Mouse (Mus musculus): ENCODE data around the gene Coro2b. TPM values are rescaled to one million over a fixed set of nuclear protein-coding genes. Genes with fewer than 3 reads are reported as not detected.
"Not testable (repeated sequence)": the region's sequence is repeated elsewhere in the genome, so short reads cannot be mapped to it uniquely, and the experiment has no call there.

Gene Coro2b
- polyA plus RNA-seq, 1 experiment from 2014 or later, result 11.1 TPM

- Histone ChIP-seq H3K4me2 (ENCODE audit: low read depth, low read length) (no peak overlapping the region), H3K27me3 (replicated peaks; ENCODE audit: control insufficient read depth, insufficient read depth, low read length) (no peaks in the 10 kb centered on the region), H3K9me3 (ENCODE audit: control insufficient read depth, low read length) (no peaks in the 10 kb centered on the region), H3K4me1 (ENCODE audit: control insufficient read depth, insufficient read depth, low read length) (peaks cover 10% of the 10 kb centered on the region), H3K27ac (replicated peaks; ENCODE audit: low read depth, low read length) (no peak overlapping the region), H3K4me3 (ENCODE audit: low read depth, low read length) (no peak overlapping the region), H3K9ac (ENCODE audit: low read depth, low read length) (no peak overlapping the region), H3K36me3 (ENCODE audit: control insufficient read depth, insufficient read depth, low read length) (no peaks in the 10 kb centered on the region)
- no peak for DNase-seq (ENCODE audit: low spot score)
- 87% methylated on average over 3 of the region's 3 CpGs for WGBS
- no peak for ATAC-seq (ENCODE audit: low read depth)
Measured at GRCm38 (mm10) chr9:62458457-62458856, 78.4 kb downstream of the Coro2b start.

- Histone ChIP-seq H3K27me3 (replicated peaks; ENCODE audit: control insufficient read depth, insufficient read depth, low read length) (no peaks in the 10 kb centered on the region), H3K9ac (ENCODE audit: low read depth, low read length) (no peak overlapping the region; the same call in 1 of the 2 replicates), H3K36me3 (ENCODE audit: control insufficient read depth, insufficient read depth, low read length) (no peaks in the 10 kb centered on the region), H3K4me1 (ENCODE audit: control insufficient read depth, insufficient read depth, low read length) (peaks cover 10% of the 10 kb centered on the region), H3K4me2 (ENCODE audit: low read depth, low read length) (peak overlapping the region; percentile 31; the same call in 1 of the 2 replicates), H3K9me3 (ENCODE audit: control insufficient read depth, low read length) (no peaks in the 10 kb centered on the region), H3K4me3 (ENCODE audit: low read depth, low read length) (no peak overlapping the region), H3K27ac (replicated peaks; ENCODE audit: low read depth, low read length) (peak overlapping the region; percentile 19; the same call in 1 of the 2 replicates)
- peak; percentile 95 for DNase-seq (ENCODE audit: low spot score)
- 19% methylated on average over 5 of the region's 5 CpGs for WGBS
- peak; percentile 88 for ATAC-seq (ENCODE audit: low read depth)
Measured at GRCm38 (mm10) chr9:62456015-62456414, 80.8 kb downstream of the Coro2b start.

GRCm38 (mm10) chr9:62455210-62455969, 81.5 kb downstream of the Coro2b start:
- no peak overlapping the region for H3K4me3 ChIP-seq (ENCODE audit: low read depth, low read length)
- WGBS, result 68% methylated on average over 8 of the region's 8 CpGs
- peak; percentile 62 for DNase-seq (ENCODE audit: low spot score)
- ATAC-seq (ENCODE audit: low read depth), result no peak
- no peak overlapping the region for H3K9ac ChIP-seq (ENCODE audit: low read depth, low read length)
- no peaks in the 10 kb centered on the region for H3K9me3 ChIP-seq (ENCODE audit: control insufficient read depth, low read length)
- H3K4me1 ChIP-seq (ENCODE audit: control insufficient read depth, insufficient read depth, low read length), result peaks cover 10% of the 10 kb centered on the region
- H3K36me3 ChIP-seq (ENCODE audit: control insufficient read depth, insufficient read depth, low read length), result no peaks in the 10 kb centered on the region
- H3K4me2 ChIP-seq (ENCODE audit: low read depth, low read length), result peak overlapping the region; percentile 31; the same call in 1 of the 2 replicates
- no peaks in the 10 kb centered on the region for H3K27me3 ChIP-seq (replicated peaks; ENCODE audit: control insufficient read depth, insufficient read depth, low read length)
- H3K27ac ChIP-seq (replicated peaks; ENCODE audit: low read depth, low read length), result peak overlapping the region; percentile 19; the same call in 1 of the 2 replicates

- Histone ChIP-seq H3K27me3 (replicated peaks; ENCODE audit: control insufficient read depth, insufficient read depth, low read length) (no peaks in the 10 kb centered on the region), H3K4me3 (ENCODE audit: low read depth, low read length) (no peak overlapping the region), H3K9me3 (ENCODE audit: control insufficient read depth, low read length) (no peaks in the 10 kb centered on the region), H3K4me1 (ENCODE audit: control insufficient read depth, insufficient read depth, low read length) (peaks cover 10% of the 10 kb centered on the region), H3K27ac (replicated peaks; ENCODE audit: low read depth, low read length) (no peak overlapping the region), H3K36me3 (ENCODE audit: control insufficient read depth, insufficient read depth, low read length) (no peaks in the 10 kb centered on the region), H3K4me2 (ENCODE audit: low read depth, low read length) (no peak overlapping the region), H3K9ac (ENCODE audit: low read depth, low read length) (no peak overlapping the region)
- ATAC-seq (ENCODE audit: low read depth) (no peak), DNase-seq (ENCODE audit: low spot score) (no peak)
- WGBS, result 93% methylated on average over 8 of the region's 8 CpGs
Measured at GRCm38 (mm10) chr9:62452373-62452993, 84.4 kb downstream of the Coro2b start.

- Histone ChIP-seq H3K27ac (replicated peaks; ENCODE audit: low read depth, low read length) (no peak overlapping the region), H3K9ac (ENCODE audit: low read depth, low read length) (no peak overlapping the region), H3K4me1 (ENCODE audit: control insufficient read depth, insufficient read depth, low read length) (peaks cover 10% of the 10 kb centered on the region), H3K9me3 (ENCODE audit: control insufficient read depth, low read length) (no peaks in the 10 kb centered on the region), H3K4me2 (ENCODE audit: low read depth, low read length) (no peak overlapping the region), H3K36me3 (ENCODE audit: control insufficient read depth, insufficient read depth, low read length) (no peaks in the 10 kb centered on the region), H3K4me3 (ENCODE audit: low read depth, low read length) (no peak overlapping the region), H3K27me3 (replicated peaks; ENCODE audit: control insufficient read depth, insufficient read depth, low read length) (no peaks in the 10 kb centered on the region)
- DNase-seq (ENCODE audit: low spot score), result no peak
- ATAC-seq (ENCODE audit: low read depth), result no peak; the same call in 1 of the 2 replicates
- 71% methylated on average over 8 of the region's 8 CpGs for WGBS
Measured at GRCm38 (mm10) chr9:62451585-62452372, 85.1 kb downstream of the Coro2b start.

GRCm38 (mm10) chr9:62450862-62451261, 86.0 kb downstream of the Coro2b start:
- H3K4me1 ChIP-seq (ENCODE audit: control insufficient read depth, insufficient read depth, low read length), result peaks cover 7% of the 10 kb centered on the region
- no peak overlapping the region for H3K4me3 ChIP-seq (ENCODE audit: low read depth, low read length)
- no peak overlapping the region for H3K9ac ChIP-seq (ENCODE audit: low read depth, low read length)
- no peaks in the 10 kb centered on the region for H3K27me3 ChIP-seq (replicated peaks; ENCODE audit: control insufficient read depth, insufficient read depth, low read length)
- no peak for ATAC-seq (ENCODE audit: low read depth)
- WGBS, result 81% methylated on average over 7 of the region's 7 CpGs
- no peaks in the 10 kb centered on the region for H3K36me3 ChIP-seq (ENCODE audit: control insufficient read depth, insufficient read depth, low read length)
- DNase-seq (ENCODE audit: low spot score), result no peak
- no peaks in the 10 kb centered on the region for H3K9me3 ChIP-seq (ENCODE audit: control insufficient read depth, low read length)
- no peak overlapping the region for H3K4me2 ChIP-seq (ENCODE audit: low read depth, low read length)
- H3K27ac ChIP-seq (replicated peaks; ENCODE audit: low read depth, low read length), result no peak overlapping the region

GRCm38 (mm10) chr9:62450355-62450754, 86.5 kb downstream of the Coro2b start:
- no peaks in the 10 kb centered on the region for H3K9me3 ChIP-seq (ENCODE audit: control insufficient read depth, low read length)
- WGBS, result 89% methylated on average over 6 of the region's 6 CpGs
- H3K27ac ChIP-seq (replicated peaks; ENCODE audit: low read depth, low read length), result no peak overlapping the region
- H3K36me3 ChIP-seq (ENCODE audit: control insufficient read depth, insufficient read depth, low read length), result no peaks in the 10 kb centered on the region
- no peak for DNase-seq (ENCODE audit: low spot score)
- H3K4me1 ChIP-seq (ENCODE audit: control insufficient read depth, insufficient read depth, low read length), result 0 out of 2 replicates have a peak, but pooled peaks cover 2% of the 10 kb centered on the region
- H3K4me2 ChIP-seq (ENCODE audit: low read depth, low read length), result no peak overlapping the region
- no peak overlapping the region for H3K4me3 ChIP-seq (ENCODE audit: low read depth, low read length)
- no peaks in the 10 kb centered on the region for H3K27me3 ChIP-seq (replicated peaks; ENCODE audit: control insufficient read depth, insufficient read depth, low read length)
- H3K9ac ChIP-seq (ENCODE audit: low read depth, low read length), result no peak overlapping the region
- no peak for ATAC-seq (ENCODE audit: low read depth)

- not testable (repeated sequence) for ATAC-seq (ENCODE audit: low read depth); H3K9ac ChIP-seq (ENCODE audit: low read depth, low read length); H3K4me1 ChIP-seq (ENCODE audit: control insufficient read depth, insufficient read depth, low read length); H3K36me3 ChIP-seq (ENCODE audit: control insufficient read depth, insufficient read depth, low read length); H3K9me3 ChIP-seq (ENCODE audit: control insufficient read depth, low read length); H3K27ac ChIP-seq (replicated peaks; ENCODE audit: low read depth, low read length); H3K4me3 ChIP-seq (ENCODE audit: low read depth, low read length); DNase-seq (ENCODE audit: low spot score); H3K4me2 ChIP-seq (ENCODE audit: low read depth, low read length); H3K27me3 ChIP-seq (replicated peaks; ENCODE audit: control insufficient read depth, insufficient read depth, low read length)
- WGBS, result 100% methylated on average over 4 of the region's 10 CpGs
Measured at GRCm38 (mm10) chr9:62447337-62447736, 89.5 kb downstream of the Coro2b start.
